Mouse (Mus musculus) testis, adult 2 months (tissue): ENCODE measurements around the gene Ppp1r37. TPM values are rescaled to one million over a fixed set of nuclear protein-coding genes. Genes with fewer than 3 reads are reported as not detected.

Experiments
- H3K27ac ChIP-seq: fragments of 200-500 bp; 2 replicates; pipeline ENCODE4 v1.5.1; 2012; ENCODE audit warnings: low read depth, low read length; ENCODE audit not compliant: control insufficient read depth, insufficient read depth
- H3K27me3 ChIP-seq: fragments of 200-500 bp; 2 replicates; pipeline ENCODE4 v1.6.1; 2012; ENCODE audit warnings: mild to moderate bottlenecking, low read length, moderate library complexity; ENCODE audit not compliant: control insufficient read depth, insufficient read depth
- H3K36me3 ChIP-seq: fragments of 200-500 bp; 2 replicates; pipeline ENCODE4 v1.6.1; 2012; ENCODE audit warnings: mild to moderate bottlenecking, low read length; ENCODE audit not compliant: control insufficient read depth, insufficient read depth
- H3K4me1 ChIP-seq: fragments of 200-500 bp; 2 replicates; pipeline ENCODE4 v1.6.1; 2012; ENCODE audit warnings: low read length; ENCODE audit not compliant: control insufficient read depth, insufficient read depth
- H3K4me3 ChIP-seq: fragments of 200-500 bp; 2 replicates; pipeline ENCODE4 v1.5.1; 2012; ENCODE audit warnings: low read depth, mild to moderate bottlenecking, low read length, moderate library complexity, mixed read lengths; ENCODE audit not compliant: control insufficient read depth
- CTCF ChIP-seq: fragments of 200-500 bp; IDR thresholded peaks from 2 replicates; pipeline ENCODE4 v1.5.1; 2012; ENCODE audit warnings: low read depth, mild to moderate bottlenecking, inconsistent platforms, low read length, moderate library complexity; ENCODE audit not compliant: control insufficient read depth, insufficient read depth, insufficient replicate concordance
- POLR2A ChIP-seq: fragments of 200-500 bp; IDR thresholded peaks from 2 replicates; pipeline ENCODE4 v1.6.1; 2012; ENCODE audit warnings: low read depth, mild to moderate bottlenecking, inconsistent platforms, low read length, moderate library complexity; ENCODE audit not compliant: control insufficient read depth
- polyA plus RNA-seq: library from polyadenylated mRNA; depleted of rRNA; stranded (reverse); fragments of >200 nt; gene quantifications from 2 replicates; pipeline ENCODE4 v1.2.3, GENCODE M21; 2012

Gene Ppp1r37
- polyA plus RNA-seq, 1 experiment, result 37.3 TPM

DNA sequence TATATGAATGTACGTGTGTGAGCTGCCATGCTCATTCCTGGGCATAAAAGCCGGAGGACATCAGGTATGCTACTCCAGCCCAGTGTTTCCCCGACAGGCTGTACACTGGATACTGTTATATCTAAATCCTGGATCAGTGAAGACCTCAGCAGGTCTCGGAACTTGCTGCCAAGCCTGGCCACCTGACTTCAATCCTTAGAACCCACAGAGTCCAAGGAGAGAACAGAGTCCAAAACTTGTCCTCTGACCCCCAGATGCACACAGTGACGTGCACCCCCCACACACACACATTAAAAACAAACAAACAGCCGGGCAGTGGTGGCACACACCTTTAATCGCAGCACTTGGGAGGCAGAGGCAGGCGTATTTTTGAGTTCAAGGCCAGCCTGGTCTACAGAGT, 4.5 kb upstream of the Ppp1r37 start:
- Histone ChIP-seq H3K27ac (no peak overlapping the region), H3K36me3 (no peaks in the 10 kb centered on the region), H3K4me1 (peaks cover 3% of the 10 kb centered on the region), H3K27me3 (no peaks in the 10 kb centered on the region), H3K4me3 (no peak overlapping the region)
- no peak for TF ChIP-seq CTCF
- TF ChIP-seq POLR2A, result no peak

DNA sequence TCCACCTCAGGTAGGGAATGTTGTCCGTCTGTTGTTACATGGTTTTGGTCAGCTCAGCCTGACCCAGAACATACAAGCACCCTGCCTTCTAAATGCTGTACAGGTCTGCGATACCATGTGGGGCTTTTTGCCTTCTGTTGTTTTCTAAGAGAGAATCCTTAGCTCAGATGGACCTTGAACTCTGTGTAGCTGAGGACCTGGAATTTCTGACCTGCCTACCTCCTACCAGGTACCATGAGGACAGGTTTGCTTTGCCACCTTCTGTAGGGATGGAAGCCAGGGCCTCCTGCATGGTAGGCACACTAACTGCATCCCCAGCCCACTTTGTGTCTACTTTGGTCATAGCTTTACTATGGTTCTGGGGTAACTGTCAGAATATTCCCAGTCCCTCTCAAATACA, 2.9 kb upstream of the Ppp1r37 start:
- H3K27ac ChIP-seq, result no peak overlapping the region
- TF ChIP-seq CTCF (no peak), POLR2A (no peak)
- no peaks in the 10 kb centered on the region for H3K36me3 ChIP-seq
- H3K4me3 ChIP-seq, result no peak overlapping the region
- peaks cover 9% of the 10 kb centered on the region for H3K4me1 ChIP-seq
- H3K27me3 ChIP-seq, result no peaks in the 10 kb centered on the region

GRCm38 (mm10) chr7:19564455-19564854, 1.6 kb upstream of the Ppp1r37 start:
- H3K4me1 ChIP-seq, result peaks cover 15% of the 10 kb centered on the region
- no peaks in the 10 kb centered on the region for H3K36me3 ChIP-seq

DNA sequence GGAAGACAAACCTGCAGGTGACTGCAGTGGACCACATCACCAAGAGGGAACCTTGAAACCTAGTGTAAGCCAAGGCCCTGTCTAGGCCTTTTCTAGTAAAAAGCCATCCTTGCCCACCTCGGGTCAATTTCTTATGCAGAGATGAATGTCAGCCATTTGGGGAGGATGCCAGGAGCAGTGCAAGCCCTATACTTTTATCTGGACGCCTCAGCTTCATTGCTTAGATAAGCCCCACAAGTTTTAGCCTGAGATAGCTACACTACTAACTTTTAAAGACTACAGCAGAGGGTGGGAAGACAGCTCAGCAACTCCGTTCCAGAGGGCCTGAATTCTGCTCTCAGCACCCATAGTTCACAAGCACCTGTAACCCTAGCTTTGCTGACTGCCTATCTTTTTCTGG, 1.0 kb upstream of the Ppp1r37 start:
- H3K4me1 ChIP-seq, result peaks cover 15% of the 10 kb centered on the region
- H3K27ac ChIP-seq, result no peak overlapping the region
- H3K4me3 ChIP-seq, result no peak overlapping the region
- H3K36me3 ChIP-seq, result no peaks in the 10 kb centered on the region
- TF ChIP-seq POLR2A (no peak), CTCF (no peak)
- no peaks in the 10 kb centered on the region for H3K27me3 ChIP-seq

More at GRCm38 (mm10) chr7:19564455-19564854, 1.6 kb upstream of the Ppp1r37 start:
- Histone ChIP-seq H3K4me3 (no peak overlapping the region), H3K27ac (no peak overlapping the region), H3K27me3 (no peaks in the 10 kb centered on the region)
- TF ChIP-seq POLR2A (no peak), CTCF (peak; percentile 14; the same call in 1 of the 2 replicates)

DNA sequence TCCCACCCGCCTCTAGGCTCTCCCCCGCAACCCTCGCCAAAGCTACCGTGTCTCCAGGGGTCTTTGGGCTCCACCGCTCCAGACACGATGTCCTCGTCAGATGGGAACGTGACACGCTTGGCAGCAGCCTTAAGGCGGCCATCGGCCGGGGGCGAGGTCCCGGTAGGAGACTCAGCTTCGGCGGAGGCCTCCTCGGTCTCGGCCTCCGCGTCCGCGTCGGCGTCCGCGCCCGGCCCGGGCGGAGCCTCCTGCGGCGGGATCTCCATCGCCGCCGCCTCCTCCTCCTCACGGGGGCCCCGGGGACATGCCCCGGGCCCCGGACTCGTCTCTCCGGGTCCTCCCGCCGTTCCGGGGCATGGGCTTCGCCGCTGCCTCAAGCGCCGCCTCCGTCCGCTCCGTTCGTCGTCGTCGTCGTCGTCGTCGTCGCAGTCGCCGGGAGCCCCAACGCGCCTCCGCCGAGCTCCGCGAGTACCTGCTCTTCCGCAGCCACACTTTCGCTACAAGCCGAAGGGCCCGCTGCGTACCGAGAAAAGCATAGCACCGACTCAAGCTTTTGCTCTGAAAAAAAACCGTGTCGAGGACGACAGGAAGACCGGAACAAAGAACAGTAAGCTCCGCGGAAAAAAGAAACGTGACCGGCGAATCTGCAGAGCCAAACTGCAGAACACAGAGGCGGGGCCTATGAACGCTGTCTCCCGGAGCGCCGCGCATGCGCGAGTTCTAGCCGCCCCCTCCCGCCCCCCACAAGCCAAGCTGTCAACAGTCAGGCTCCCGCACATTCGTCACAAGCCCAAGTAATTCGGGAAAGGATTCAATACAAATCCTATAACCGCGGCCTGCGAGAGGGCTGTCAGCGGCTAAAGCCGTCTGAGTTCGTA, 872 bp downstream of the Ppp1r37 start:
- Histone ChIP-seq H3K27ac (peak overlapping the region; percentile 93), H3K4me1 (peaks cover 18% of the 10 kb centered on the region), H3K4me3 (peak overlapping the region; percentile 97), H3K27me3 (no peaks in the 10 kb centered on the region), H3K36me3 (no peaks in the 10 kb centered on the region)
- TF ChIP-seq CTCF (no peak), POLR2A (no peak; the same call in 1 of the 2 replicates)

GRCm38 (mm10) chr7:19561431-19561764, 1.5 kb downstream of the Ppp1r37 start:
- H3K27ac ChIP-seq, result peak overlapping the region; percentile 93
- H3K4me3 ChIP-seq, result peak overlapping the region; percentile 97
- no peaks in the 10 kb centered on the region for H3K36me3 ChIP-seq
- no peak for TF ChIP-seq POLR2A
- TF ChIP-seq CTCF, result no peak
- H3K27me3 ChIP-seq, result no peaks in the 10 kb centered on the region
- peaks cover 18% of the 10 kb centered on the region for H3K4me1 ChIP-seq

GRCm38 (mm10) chr7:19560491-19561260, 2.2 kb downstream of the Ppp1r37 start:
- Histone ChIP-seq H3K4me3 (peak overlapping the region; percentile 97), H3K27ac (no peak overlapping the region), H3K27me3 (no peaks in the 10 kb centered on the region), H3K36me3 (no peaks in the 10 kb centered on the region), H3K4me1 (peaks cover 18% of the 10 kb centered on the region)
- TF ChIP-seq POLR2A, result no peak
- no peak for TF ChIP-seq CTCF
